Mouse (Mus musculus) cerebellum, adult 2 months (tissue): ENCODE results near the gene Pde4a.

Experiments
- CTCF ChIP-seq: fragments of 200-500 bp; IDR thresholded peaks from 2 replicates; pipeline ENCODE4 v1.5.1; 2011; ENCODE audit warnings: low read depth, mild to moderate bottlenecking, control low read depth, low read length, moderate library complexity, borderline replicate concordance; ENCODE audit not compliant: insufficient read depth
- POLR2A ChIP-seq: fragments of 200-500 bp; IDR thresholded peaks from 2 replicates; pipeline ENCODE4 v1.6.1; 2011; ENCODE audit warnings: low read length, control low read depth, borderline replicate concordance; ENCODE audit not compliant: insufficient read depth

DNA sequence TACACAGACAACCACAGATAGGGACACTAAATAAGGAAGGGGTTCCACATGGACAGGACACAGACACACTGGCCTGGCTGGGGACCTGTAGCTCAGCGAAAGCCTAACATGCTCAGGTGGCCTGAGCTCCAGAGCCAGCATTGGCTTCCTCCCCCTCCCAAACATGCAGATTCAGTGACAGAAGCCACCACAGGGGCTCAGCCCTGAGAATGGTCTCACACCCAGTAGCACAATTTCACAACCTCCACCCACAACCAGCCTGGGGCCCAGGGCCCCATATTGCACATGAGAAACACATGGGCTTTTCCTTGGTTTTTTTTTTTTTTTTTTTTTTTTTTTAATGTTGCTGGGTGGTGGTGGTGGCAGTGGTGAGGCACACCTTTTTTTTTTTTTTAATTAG is 80.8 kb downstream of the Pde4a start:
- no peak for TF ChIP-seq CTCF
- TF ChIP-seq POLR2A: no peak
